Comparison of ENCODE assay signal across 9 mouse cellular contexts in the genomic region with DNA sequence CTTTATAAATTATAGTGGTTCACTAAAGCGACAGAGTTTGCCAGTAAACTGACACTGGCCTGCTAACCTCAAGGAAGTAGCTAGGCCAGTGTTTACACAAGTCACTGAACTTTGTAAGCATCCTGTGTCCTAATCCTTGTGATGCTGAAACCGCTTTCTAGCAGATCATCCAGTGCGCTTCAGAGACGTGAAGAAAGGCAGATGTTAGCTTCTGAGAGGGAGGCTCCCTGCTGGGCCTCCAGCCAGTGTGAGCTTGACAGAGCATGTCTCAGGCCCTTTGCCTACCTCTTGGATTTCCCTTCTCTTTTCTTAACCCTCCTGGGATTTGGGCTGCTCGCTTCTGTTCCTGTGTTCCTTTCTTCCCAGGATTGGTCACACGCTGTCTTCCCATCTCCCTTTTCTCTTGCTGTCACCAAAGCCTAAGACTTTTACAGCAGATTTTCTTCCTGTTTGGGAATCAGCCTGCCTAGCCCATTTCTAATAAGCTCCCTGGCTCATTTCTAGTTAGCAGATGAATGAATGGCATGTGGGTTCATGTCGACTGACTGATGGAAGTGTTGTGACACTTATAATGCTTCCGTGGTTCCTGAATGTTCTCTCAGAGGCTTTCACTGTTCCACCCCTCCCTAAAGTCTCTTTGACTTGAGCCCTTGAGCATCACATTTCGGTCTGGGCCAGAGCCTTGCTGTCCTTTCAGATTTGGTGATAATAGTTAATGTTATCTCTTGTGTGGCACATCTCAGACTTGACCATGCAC.
DNase-seq lines count a peak whose midpoint lies in the region; ATAC-seq and TF ChIP-seq lines count a peak whose summit lies in the region.
"Had no signal": no experiment of that assay in that cellular context is flagged by ENCODE, and none has a peak within 500 bp of the region (broad histone marks: within the 10 kb centered on the region; RNA-seq: fewer than 3 reads in every experiment).

No protein-coding gene starts in this region.

- WGBS in heart, adult 2 months: 71% methylated on average over 9 of the region's 9 CpGs
- WGBS in heart, embryonic 12.5 days: 74% methylated on average over 9 of the region's 9 CpGs
- 73% methylated on average over 9 of the region's 9 CpGs for WGBS in small intestine, adult 2 months
- 68% methylated on average over 9 of the region's 9 CpGs for WGBS in midbrain, embryonic 16.5 days

- H3K4me1 ChIP-seq in heart, adult 2 months (ENCODE audit: control insufficient read depth, insufficient read depth, low read length): no peaks in the 10 kb centered on the region
- H3K4me1 ChIP-seq in heart, embryonic 12.5 days (replicated peaks): peaks cover 9% of the 10 kb centered on the region
- H3K4me1 ChIP-seq in small intestine, adult 2 months (ENCODE audit: control insufficient read depth, insufficient read depth, insufficient read length, low read length): no peaks in the 10 kb centered on the region
- no peaks in the 10 kb centered on the region for H3K4me1 ChIP-seq in midbrain, embryonic 16.5 days (ENCODE audit: control insufficient read depth, insufficient read depth, low read length)

- no peak for ATAC-seq in heart, embryonic 12.5 days (ENCODE audit: insufficient number of reproducible peaks, low FRiP score)
- ATAC-seq in granulocyte monocyte progenitor cell, adult 5-6 weeks (replicated peaks; ENCODE audit: poor library complexity, severe bottlenecking): peak; percentile 74
- no peak for ATAC-seq in midbrain, embryonic 16.5 days
- ATAC-seq: CD4-positive, CD25-positive, alpha-beta regulatory T cell, adult 4 months had no signal

- no peaks in the 10 kb centered on the region for H3K79me2 ChIP-seq in heart, adult 2 months (replicated peaks; ENCODE audit: control insufficient read depth, insufficient read depth, low read length)

- no peak for TF ChIP-seq CTCF in heart, adult 2 months (IDR thresholded peaks at IDR 0.05)
- no peak for TF ChIP-seq CTCF in small intestine, adult 2 months (IDR thresholded peaks at IDR 0.05; ENCODE audit: extremely low read depth, insufficient read length, insufficient replicate concordance, low read depth, low read length)

- H3K27me3 ChIP-seq in heart, adult 2 months (ENCODE audit: control insufficient read depth, insufficient read depth, low read length): no peaks in the 10 kb centered on the region
- H3K27me3 ChIP-seq in heart, embryonic 12.5 days (replicated peaks): no peaks in the 10 kb centered on the region
- H3K27me3 ChIP-seq in small intestine, adult 2 months (ENCODE audit: control insufficient read depth, insufficient read depth, low read length): no peaks in the 10 kb centered on the region
- H3K27me3 ChIP-seq in midbrain, embryonic 16.5 days (ENCODE audit: control insufficient read depth, insufficient read depth, low read depth, low read length): no peaks in the 10 kb centered on the region

- no peaks in the 10 kb centered on the region for H3K36me3 ChIP-seq in heart, adult 2 months (ENCODE audit: control insufficient read depth, insufficient read depth, low read length)
- H3K36me3 ChIP-seq in heart, embryonic 12.5 days: no peaks in the 10 kb centered on the region
- no peaks in the 10 kb centered on the region for H3K36me3 ChIP-seq in small intestine, adult 2 months (ENCODE audit: control insufficient read depth, insufficient read depth, low read length)
- no peaks in the 10 kb centered on the region for H3K36me3 ChIP-seq in midbrain, embryonic 16.5 days (ENCODE audit: control insufficient read depth, insufficient read depth, low read length)

- H3K9me3 ChIP-seq in heart, embryonic 12.5 days (replicated peaks): 0 out of 2 replicates have a peak, but pooled peaks cover 3% of the 10 kb centered on the region
- H3K9me3 ChIP-seq in midbrain, embryonic 16.5 days (replicated peaks; ENCODE audit: control insufficient read depth, low read length, poor library complexity, severe bottlenecking): no peaks in the 10 kb centered on the region

- TF ChIP-seq EP300 in heart, adult 2 months (IDR thresholded peaks at IDR 0.05; ENCODE audit: insufficient read depth, low read depth, low read length): no peak

- H3K4me2 ChIP-seq in heart, embryonic 12.5 days: no peak overlapping the region
- H3K4me2 ChIP-seq in midbrain, embryonic 16.5 days (ENCODE audit: low read length): no peak overlapping the region

- no peak overlapping the region for H3K9ac ChIP-seq in heart, adult 2 months (ENCODE audit: low read depth, low read length)
- H3K9ac ChIP-seq in heart, embryonic 12.5 days: no peak overlapping the region
- H3K9ac ChIP-seq in midbrain, embryonic 16.5 days (ENCODE audit: low read depth, low read length): no peak overlapping the region

- intact Hi-C loops in heart, adult 2 months (cut with DNase I): no loop called here

- DNase-seq in heart, adult 2 months: peak; percentile 21 to 46
- peak; percentile 14 to 56 for DNase-seq in kidney, postnatal 25 days
- no peak for DNase-seq in adrenal gland, postnatal 10 days
- DNase-seq in gastrocnemius, postnatal 10 days: no peak

- H3K4me3 ChIP-seq in heart, adult 2 months: no peak overlapping the region
- H3K4me3 ChIP-seq in heart, embryonic 12.5 days: no peak overlapping the region
- no peak overlapping the region for H3K4me3 ChIP-seq in small intestine, adult 2 months (ENCODE audit: low read depth, low read length)
- no peak overlapping the region for H3K4me3 ChIP-seq in midbrain, embryonic 16.5 days (ENCODE audit: low read depth, low read length)

- H3K27ac ChIP-seq in heart, adult 2 months: 0 out of 2 replicates have a peak overlapping the region, but pooled peaks have one; percentile 17
- H3K27ac ChIP-seq in heart, embryonic 12.5 days (ENCODE audit: poor library complexity, severe bottlenecking): no peak overlapping the region
- H3K27ac ChIP-seq in small intestine, adult 2 months (ENCODE audit: insufficient read depth, low read depth, low read length): peak overlapping the region; percentile 31; the same call in 1 of the 2 replicates
- H3K27ac ChIP-seq in midbrain, embryonic 16.5 days (ENCODE audit: low read length): no peak overlapping the region

- TF ChIP-seq POLR2A in heart, adult 2 months (IDR thresholded peaks at IDR 0.05; ENCODE audit: insufficient read depth, low read depth, low read length): no peak
- TF ChIP-seq POLR2A in small intestine, adult 2 months (IDR thresholded peaks at IDR 0.05; ENCODE audit: low read depth, low read length): no peak

Comparison
In these comparisons a context has a peak if more than half of its experiments do, and no peak if none do; other contexts are left out.
1. H3K27ac ChIP-seq: peak in heart, adult 2 months (single experiment) and small intestine, adult 2 months (single experiment); none in heart, embryonic 12.5 days (single experiment) and midbrain, embryonic 16.5 days (single experiment).
2. DNase-seq: peak in heart, adult 2 months (2 of 2) and kidney, postnatal 25 days (2 of 2); none in adrenal gland, postnatal 10 days (single experiment) and gastrocnemius, postnatal 10 days (single experiment).